Comparison of ENCODE assay signal across 19 mouse cellular contexts in the genomic region with DNA sequence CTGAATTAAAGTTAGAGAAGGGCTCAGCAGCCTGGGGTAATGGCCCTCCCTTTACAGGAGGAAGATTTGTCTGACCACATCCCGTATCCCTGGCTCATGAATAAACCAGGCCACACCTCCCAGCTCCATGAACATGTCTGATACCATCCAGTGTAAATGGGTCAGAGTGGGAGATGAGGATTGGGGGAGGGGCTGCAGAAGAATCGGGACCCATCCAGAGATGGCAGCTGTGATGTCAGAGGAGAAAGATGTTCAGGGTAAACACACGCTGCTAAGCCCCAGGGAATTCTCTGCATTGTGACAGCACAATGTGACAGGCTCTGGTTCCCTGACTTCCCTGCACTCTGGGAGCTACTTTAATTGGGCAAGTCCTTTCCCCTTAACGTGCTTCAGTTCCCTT. TPM values are rescaled to one million over a fixed set of nuclear protein-coding genes. Genes with fewer than 3 reads are reported as not detected.
DNase-seq lines count a peak whose midpoint lies in the region; ATAC-seq and TF ChIP-seq lines count a peak whose summit lies in the region.
"Had no signal": no experiment of that assay in that cellular context is flagged by ENCODE, and none has a peak within 500 bp of the region (broad histone marks: within the 10 kb centered on the region; RNA-seq: fewer than 3 reads in every experiment).

No protein-coding gene starts in this region.

- peak overlapping the region; percentile 68 for H3K27ac ChIP-seq in kidney, embryonic 14.5 days (ENCODE audit: low read depth, low read length)
- H3K27ac ChIP-seq in hindbrain, embryonic 14.5 days, result no peak overlapping the region
- H3K27ac ChIP-seq: left cerebral cortex, adult 2 months; limb, embryonic 13.5 days; lung, embryonic 15.5 days had no signal

- H3K4me1 ChIP-seq in kidney, embryonic 14.5 days (ENCODE audit: control insufficient read depth, insufficient read depth, low read length), result peaks cover 23% of the 10 kb centered on the region
- no peaks in the 10 kb centered on the region for H3K4me1 ChIP-seq in lung, adult 2 months (ENCODE audit: control insufficient read depth, insufficient read depth, low read length)
- H3K4me1 ChIP-seq in hindbrain, embryonic 14.5 days (replicated peaks; ENCODE audit: control insufficient read depth, insufficient read depth, low read length), result no peaks in the 10 kb centered on the region
- H3K4me1 ChIP-seq: limb, embryonic 13.5 days; lung, embryonic 15.5 days had no signal

- H3K9ac ChIP-seq in kidney, embryonic 14.5 days (ENCODE audit: low read depth, low read length), result 0 out of 2 replicates have a peak overlapping the region, but pooled peaks have one; percentile 18
- no peak overlapping the region for H3K9ac ChIP-seq in hindbrain, embryonic 14.5 days
- H3K9ac ChIP-seq: limb, embryonic 13.5 days; lung, embryonic 15.5 days had no signal

- TF ChIP-seq CTCF in lung, adult 2 months (IDR thresholded peaks at IDR 0.05; ENCODE audit: insufficient read depth, low read length), result no peak

- H3K4me2 ChIP-seq in kidney, embryonic 14.5 days (replicated peaks; ENCODE audit: low read depth, low read length), result no peak overlapping the region
- H3K4me2 ChIP-seq in hindbrain, embryonic 14.5 days (replicated peaks), result no peak overlapping the region
- H3K4me2 ChIP-seq: limb, embryonic 13.5 days; lung, embryonic 15.5 days had no signal

- WGBS in kidney, embryonic 14.5 days, result 36% methylated on average over 4 of the region's 4 CpGs
- WGBS in lung, adult 2 months, result 73% methylated on average over 4 of the region's 4 CpGs
- WGBS in hindbrain, embryonic 14.5 days, result 45% methylated on average over 4 of the region's 4 CpGs

- TF ChIP-seq POLR2A in lung, adult 2 months (IDR thresholded peaks at IDR 0.05; ENCODE audit: borderline replicate concordance, extremely low read depth, low read depth, low read length), result no peak

- peaks cover 89% of the 10 kb centered on the region for H3K36me3 ChIP-seq in kidney, embryonic 14.5 days (ENCODE audit: control insufficient read depth, insufficient read depth, low read length)
- H3K36me3 ChIP-seq in hindbrain, embryonic 14.5 days (replicated peaks; ENCODE audit: control insufficient read depth, insufficient read depth), result peaks cover 98% of the 10 kb centered on the region

- H3K27me3 ChIP-seq in kidney, embryonic 14.5 days (ENCODE audit: control insufficient read depth, insufficient read depth, low read length), result no peaks in the 10 kb centered on the region
- H3K27me3 ChIP-seq in hindbrain, embryonic 14.5 days (ENCODE audit: control insufficient read depth, insufficient read depth, low read length), result no peaks in the 10 kb centered on the region
- H3K27me3 ChIP-seq: limb, embryonic 13.5 days; lung, embryonic 15.5 days had no signal

- H3K9me3 ChIP-seq in kidney, embryonic 14.5 days (ENCODE audit: control insufficient read depth, low read length), result no peaks in the 10 kb centered on the region
- no peaks in the 10 kb centered on the region for H3K9me3 ChIP-seq in hindbrain, embryonic 14.5 days (ENCODE audit: control insufficient read depth, low read length)
- H3K9me3 ChIP-seq: G1E; limb, embryonic 13.5 days; lung, embryonic 15.5 days had no signal

- no peak for DNase-seq in kidney, postnatal 14 days
- DNase-seq in lung, postnatal 10 days, result peak; percentile 58
- DNase-seq in lung, adult 2 months, result no peak
- peak; percentile 50 for DNase-seq in MN1 (ENCODE audit: low spot score)
- DNase-seq in hindbrain, embryonic 14.5 days (ENCODE audit: low spot score), result no peak
- no peak for DNase-seq in c-Kit-positive CD71-positive TER-119-positive erythroid progenitor cells, embryonic 14.5 days (ENCODE audit: low spot score)
- DNase-seq: adrenal gland, postnatal 25 days; B cell, adult 2 months; cerebellum, postnatal 10 days; kidney, adult 11 months; right cerebral cortex, postnatal 25 days had no signal

- no peak overlapping the region for H3K4me3 ChIP-seq in kidney, embryonic 14.5 days (ENCODE audit: low read length)
- H3K4me3 ChIP-seq in lung, adult 2 months (replicated peaks; ENCODE audit: extremely low read depth, low read depth, low read length), result no peak overlapping the region
- no peak overlapping the region for H3K4me3 ChIP-seq in hindbrain, embryonic 14.5 days (replicated peaks; ENCODE audit: low read length)
- H3K4me3 ChIP-seq: erythroblast, embryonic 14.5 days; left cerebral cortex, adult 2 months; limb, embryonic 13.5 days; lung, embryonic 15.5 days had no signal

- 0 out of 2 replicates have a peak, but pooled peaks have one; percentile 10 for ATAC-seq in kidney, embryonic 14.5 days (ENCODE audit: low FRiP score, low TSS enrichment)
- ATAC-seq in hindbrain, embryonic 14.5 days (ENCODE audit: low FRiP score), result peak; percentile 35; the same call in 1 of the 2 replicates
- no peak for ATAC-seq in granulocyte monocyte progenitor cell, adult 5-6 weeks (replicated peaks; ENCODE audit: poor library complexity, severe bottlenecking)

RNA-seq across cellular contexts. Expression of a gene that starts 9.9 kb away (rescaled TPM):
- polyA plus RNA-seq in kidney, embryonic 14.5 days (2014; fragmentation: Nextera tagmentation; extraction: Ambion mirVana), result 51.4 and 73.4 TPM in 2 replicates
- 47.0 and 52.6 TPM in 2 replicates for polyA plus RNA-seq in lung, adult 2 months (2012; rRNA removed)
- 42.9 and 53.6 TPM in 2 replicates for polyA plus RNA-seq in hindbrain, embryonic 14.5 days (2014; fragmentation: Nextera tagmentation; extraction: Ambion mirVana)
- total RNA-seq in granulocyte monocyte progenitor cell, adult 5-6 weeks (2014; fragmentation: Nextera tagmentation), result 64.7 and 67.9 TPM in 2 replicates
- total RNA-seq in granulocyte monocyte progenitor cell, adult 5-6 weeks (2017), result 37.9 and 39.6 TPM in 2 replicates

RNA-seq across cellular contexts. Expression of a gene that starts 10.6 kb away (rescaled TPM):
- 81.7 and 165 TPM in 2 replicates for polyA plus RNA-seq in kidney, embryonic 14.5 days (2014; fragmentation: Nextera tagmentation; extraction: Ambion mirVana)
- polyA plus RNA-seq in lung, adult 2 months (2012; rRNA removed), result 116 and 135 TPM in 2 replicates
- 102 and 107 TPM in 2 replicates for polyA plus RNA-seq in hindbrain, embryonic 14.5 days (2014; fragmentation: Nextera tagmentation; extraction: Ambion mirVana)
- 60.7 and 74.3 TPM in 2 replicates for total RNA-seq in granulocyte monocyte progenitor cell, adult 5-6 weeks (2014; fragmentation: Nextera tagmentation)
- total RNA-seq in granulocyte monocyte progenitor cell, adult 5-6 weeks (2017), result 102 and 122 TPM in 2 replicates

RNA-seq across cellular contexts. Expression of a gene that starts 12.2 kb away (rescaled TPM):
- 260 and 303 TPM in 2 replicates for polyA plus RNA-seq in kidney, embryonic 14.5 days (2014; fragmentation: Nextera tagmentation; extraction: Ambion mirVana)
- polyA plus RNA-seq in lung, adult 2 months (2012; rRNA removed), result 139 and 188 TPM in 2 replicates
- 117 and 129 TPM in 2 replicates for polyA plus RNA-seq in hindbrain, embryonic 14.5 days (2014; fragmentation: Nextera tagmentation; extraction: Ambion mirVana)
- 401 and 434 TPM in 2 replicates for total RNA-seq in granulocyte monocyte progenitor cell, adult 5-6 weeks (2014; fragmentation: Nextera tagmentation)
- total RNA-seq in granulocyte monocyte progenitor cell, adult 5-6 weeks (2017), result 225 and 243 TPM in 2 replicates

RNA-seq across cellular contexts. Expression of a gene that starts 15.3 kb away (rescaled TPM):
- 14.2 and 16.7 TPM in 2 replicates for polyA plus RNA-seq in kidney, embryonic 14.5 days (2014; fragmentation: Nextera tagmentation; extraction: Ambion mirVana)
- 53.0 and 105 TPM in 2 replicates for polyA plus RNA-seq in lung, adult 2 months (2012; rRNA removed)
- 0.20 TPM in 1 of 2 replicates, not detected in the other for polyA plus RNA-seq in hindbrain, embryonic 14.5 days (2014; fragmentation: Nextera tagmentation; extraction: Ambion mirVana)
- 1.0 and 1.2 TPM in 2 replicates for total RNA-seq in granulocyte monocyte progenitor cell, adult 5-6 weeks (2014; fragmentation: Nextera tagmentation)
- total RNA-seq in granulocyte monocyte progenitor cell, adult 5-6 weeks (2017), result not detected in 2 replicates
- total RNA-seq: adrenal gland, postnatal 25 days; hematopoietic stem cell, adult 5-6 weeks; left cerebral cortex, adult 2 months had no signal
- polyA plus RNA-seq: erythroblast, embryonic 14.5 days had no signal

RNA-seq across cellular contexts. Expression of a gene that starts 31.2 kb away (rescaled TPM):
- 31.6 and 32.2 TPM in 2 replicates for polyA plus RNA-seq in kidney, embryonic 14.5 days (2014; fragmentation: Nextera tagmentation; extraction: Ambion mirVana)
- 0.53 and 0.84 TPM in 2 replicates for polyA plus RNA-seq in lung, adult 2 months (2012; rRNA removed)
- 30.8 and 31.0 TPM in 2 replicates for polyA plus RNA-seq in hindbrain, embryonic 14.5 days (2014; fragmentation: Nextera tagmentation; extraction: Ambion mirVana)
- 3.8 and 5.1 TPM in 2 replicates for total RNA-seq in granulocyte monocyte progenitor cell, adult 5-6 weeks (2014; fragmentation: Nextera tagmentation)
- total RNA-seq in granulocyte monocyte progenitor cell, adult 5-6 weeks (2017), result 1.7 and 2.5 TPM in 2 replicates

Comparison
In these comparisons a context has a peak if more than half of its experiments do, and no peak if none do; other contexts are left out.
1. DNase-seq: peak in lung, postnatal 10 days (single experiment) and MN1 (single experiment); none in kidney, postnatal 14 days (single experiment), lung, adult 2 months (single experiment), hindbrain, embryonic 14.5 days (single experiment) and c-Kit-positive CD71-positive TER-119-positive erythroid progenitor cells, embryonic 14.5 days (single experiment).